Mouse (Mus musculus) midbrain, embryonic 11.5 days (tissue): Measurements from ENCODE around the gene Dazap2. TPM values are rescaled to one million over a fixed set of nuclear protein-coding genes. Genes with fewer than 3 reads are reported as not detected.

ENCODE experiments used
- ATAC-seq: fragments of 200-750 bp; cut with Nextera tagmentation; 2 replicates; pipeline ENCODE4 v1.8.0; 2017; ENCODE audit warnings: moderate TSS enrichment, moderate library complexity; ENCODE audit not compliant: low FRiP score
- DNase-seq: peaks from one replicate; pipeline ENCODE4 v3.0.0; 2015; ENCODE audit warnings: low spot score; ENCODE audit errors: missing footprints
- H3K27ac ChIP-seq: fragments of 300-500 bp; sonication (generic); 2 replicates; pipeline ENCODE4 v1.5.1; 2014; ENCODE audit warnings: low read depth, low read length
- H3K27me3 ChIP-seq: fragments of 300-500 bp; sonication (generic); 2 replicates; pipeline ENCODE4 v1.6.1; 2014; ENCODE audit warnings: mild to moderate bottlenecking, low read length, moderate library complexity, mixed read lengths; ENCODE audit not compliant: control insufficient read depth, insufficient read depth
- H3K36me3 ChIP-seq: fragments of 300-500 bp; sonication (generic); 2 replicates; pipeline ENCODE4 v1.6.1; 2014; ENCODE audit warnings: mild to moderate bottlenecking, low read length, moderate library complexity, mixed read lengths; ENCODE audit not compliant: control insufficient read depth, insufficient read depth
- H3K4me1 ChIP-seq: fragments of 300-500 bp; sonication (generic); 2 replicates; pipeline ENCODE4 v1.6.1; 2014; ENCODE audit warnings: low read length; ENCODE audit not compliant: control insufficient read depth, insufficient read depth
- H3K4me2 ChIP-seq: fragments of 300-500 bp; sonication (generic); 2 replicates; pipeline ENCODE4 v1.6.1; 2014; ENCODE audit warnings: mild to moderate bottlenecking, moderate library complexity
- H3K4me3 ChIP-seq: fragments of 300-500 bp; sonication (generic); 2 replicates; pipeline ENCODE4 v1.5.1; 2014; ENCODE audit warnings: low read depth, low read length
- H3K9ac ChIP-seq: fragments of 300-500 bp; sonication (generic); 2 replicates; pipeline ENCODE4 v1.6.1; 2014; ENCODE audit warnings: low read length
- H3K9me3 ChIP-seq: fragments of 300-500 bp; sonication (generic); 2 replicates; pipeline ENCODE4 v1.6.1; 2016; ENCODE audit warnings: low read length; ENCODE audit not compliant: control insufficient read depth
- WGBS: fragments of 180-500 bp; shearing (Covaris S2); extraction: QIAGEN DNeasy Blood & Tissue Kit; methylation state at CpG from one replicate; pipeline ENCODE4 v1.1.7; 2014; 5-methylcytosine and 5-hydroxymethylcytosine counted together
- polyA plus RNA-seq: library from polyadenylated mRNA; unstranded; fragments of >200 nt; fragmentation: Nextera tagmentation; extraction: Ambion mirVana; gene quantifications from 2 replicates; pipeline ENCODE4 v1.2.1, GENCODE M21; 2014

Gene Dazap2
- polyA plus RNA-seq = 258 and 272 TPM in 2 replicates

DNA sequence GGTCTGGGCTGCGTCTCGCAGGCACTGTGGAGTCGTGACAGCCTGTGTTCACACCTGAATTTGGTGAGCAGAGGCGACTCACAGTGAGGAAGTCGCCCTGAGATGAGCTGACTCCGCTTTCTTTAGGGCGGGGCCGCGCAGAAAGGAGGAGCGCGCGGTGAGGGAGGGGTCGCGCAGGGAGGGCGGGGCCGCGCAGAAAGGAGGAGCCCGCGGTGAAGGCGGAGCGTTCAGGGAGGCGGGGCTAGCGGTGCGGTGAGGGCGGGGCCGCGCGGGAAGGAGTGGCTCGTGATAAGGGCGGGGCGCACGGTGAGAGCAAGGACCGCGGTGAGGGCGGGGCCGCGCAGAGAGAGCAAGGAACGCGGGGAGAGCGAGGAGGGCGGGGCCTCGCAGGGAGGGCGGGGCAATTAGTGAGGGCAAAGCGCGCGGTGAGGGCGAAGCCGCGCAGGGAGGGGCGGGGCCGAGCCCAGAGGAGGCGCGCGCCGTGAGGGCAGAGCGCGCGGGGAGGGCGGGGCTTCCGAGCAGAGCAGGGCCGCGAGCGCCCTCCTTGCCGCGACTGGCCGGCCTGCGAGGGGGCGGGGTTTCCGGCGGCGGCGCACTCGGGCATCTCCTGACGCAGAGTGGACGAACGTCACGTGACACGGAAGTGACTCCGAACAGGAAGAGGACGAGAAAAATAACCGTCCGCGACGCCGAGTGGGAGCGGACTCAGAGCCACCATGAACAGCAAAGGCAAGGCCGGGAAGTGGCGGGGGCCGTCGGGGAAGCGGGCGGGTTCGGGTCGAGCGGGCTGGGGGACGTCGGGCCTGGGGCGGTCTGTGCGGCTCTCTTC lies at the start of gene Dazap2:
Gene Dazap2 (plus strand): TSS at position 354 of the 829 bp plus-strand sequence.
- no peaks in the 10 kb centered on the region for H3K9me3 ChIP-seq
- WGBS = under 1% methylated on average over 75 of the region's 99 CpGs
- H3K4me1 ChIP-seq = peaks cover 13% of the 10 kb centered on the region; the same call in 1 of the 2 replicates
- DNase-seq (peak; percentile 100), ATAC-seq (peak; percentile 88)
- H3K4me2 ChIP-seq = peak within 1 kb of the TSS; percentile 81
- no peaks in the 10 kb centered on the region for H3K27me3 ChIP-seq
- peak within 1 kb of the TSS; percentile 94 for H3K4me3 ChIP-seq
- H3K36me3 ChIP-seq = peaks cover 12% of the 10 kb centered on the region
- H3K9ac ChIP-seq = peak within 1 kb of the TSS; percentile 90
- peak within 1 kb of the TSS; percentile 93 for H3K27ac ChIP-seq

DNA sequence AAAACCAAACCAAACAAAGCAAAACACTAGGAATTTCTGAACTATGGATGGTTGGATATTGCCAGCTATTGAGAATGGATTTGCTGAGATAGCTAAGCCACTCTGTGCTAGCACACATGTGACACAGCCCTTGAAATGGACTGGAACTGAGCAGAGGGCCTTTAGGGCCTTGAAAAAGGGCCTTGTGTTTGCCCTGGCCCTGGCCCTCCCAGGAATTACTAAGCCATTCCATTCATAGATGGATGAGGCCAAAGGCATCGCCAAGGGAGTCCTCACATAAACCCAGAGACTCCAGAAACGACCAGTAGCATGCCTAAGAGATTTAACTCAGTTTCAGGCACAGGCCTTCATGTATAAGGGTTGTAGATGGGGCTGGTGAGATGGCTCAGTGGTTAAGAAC lies 48.6 kb upstream of the Dazap2 start:
- no peaks in the 10 kb centered on the region for H3K27me3 ChIP-seq
- 62% methylated on average over 2 of the region's 2 CpGs for WGBS

DNA sequence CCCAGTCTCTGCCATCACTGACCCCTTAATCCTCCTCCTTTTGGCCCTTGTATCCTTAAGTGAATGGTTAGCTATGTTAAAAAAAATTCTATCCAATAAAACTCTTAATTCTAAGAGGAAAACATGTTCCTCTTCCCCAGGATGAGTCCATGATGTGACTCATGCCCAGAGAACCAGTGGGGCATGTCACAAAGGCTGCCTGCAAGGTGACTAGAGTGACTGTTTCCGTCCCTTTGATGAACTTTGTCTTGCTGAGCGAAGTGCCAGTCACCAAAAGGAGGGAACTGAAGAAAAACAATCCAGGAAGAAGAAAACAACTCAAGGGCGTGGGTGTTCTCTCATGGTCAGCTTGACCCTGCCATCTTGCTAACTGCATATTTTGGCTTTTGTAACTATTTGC lies 45.9 kb upstream of the Dazap2 start:
- Histone ChIP-seq H3K9ac (no peak overlapping the region), H3K9me3 (no peaks in the 10 kb centered on the region), H3K27me3 (no peaks in the 10 kb centered on the region), H3K4me2 (no peak overlapping the region), H3K4me1 (no peaks in the 10 kb centered on the region), H3K36me3 (no peaks in the 10 kb centered on the region), H3K4me3 (no peak overlapping the region), H3K27ac (no peak overlapping the region)
- peak; percentile 35 for DNase-seq
- 62% methylated on average over 3 of the region's 3 CpGs for WGBS
- ATAC-seq = no peak

More for the DNA sequence above, 48.6 kb upstream of the Dazap2 start:
- no peak for ATAC-seq
- H3K4me1 ChIP-seq = no peaks in the 10 kb centered on the region
- no peak for DNase-seq
- no peak overlapping the region for H3K27ac ChIP-seq
- H3K9ac ChIP-seq = no peak overlapping the region
- no peaks in the 10 kb centered on the region for H3K36me3 ChIP-seq
- no peak overlapping the region for H3K4me2 ChIP-seq
- no peak overlapping the region for H3K4me3 ChIP-seq
- H3K9me3 ChIP-seq = no peaks in the 10 kb centered on the region

DNA sequence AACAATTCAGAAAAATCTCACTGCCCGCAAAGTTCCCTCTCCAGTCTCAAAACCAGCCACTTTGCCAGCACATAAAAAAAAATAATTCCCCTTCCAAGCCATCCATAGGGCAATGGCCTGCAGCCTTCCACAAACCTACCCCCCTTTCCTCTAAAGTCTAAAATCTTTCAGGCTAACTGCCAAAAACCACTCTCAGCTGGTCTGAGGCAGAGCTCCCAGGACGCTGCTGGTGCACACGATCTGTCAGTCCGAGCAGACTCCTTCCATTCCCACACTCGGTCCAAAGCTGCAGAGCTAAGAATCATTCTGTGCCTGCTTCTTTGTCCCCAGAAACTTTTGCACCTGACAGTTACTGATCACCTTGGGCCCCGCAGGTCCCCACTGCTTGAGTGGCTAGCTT lies 41.2 kb upstream of the Dazap2 start:
- no peak overlapping the region; the same call in 1 of the 2 replicates for H3K9ac ChIP-seq
- H3K4me1 ChIP-seq = no peaks in the 10 kb centered on the region
- no peak overlapping the region for H3K27ac ChIP-seq
- no peak for DNase-seq
- ATAC-seq = no peak
- peaks cover 5% of the 10 kb centered on the region; the same call in 1 of the 2 replicates for H3K36me3 ChIP-seq
- no peak overlapping the region for H3K4me3 ChIP-seq
- no peaks in the 10 kb centered on the region for H3K27me3 ChIP-seq
- H3K9me3 ChIP-seq = no peaks in the 10 kb centered on the region
- WGBS = 74% methylated on average over 6 of the region's 6 CpGs
- no peak overlapping the region for H3K4me2 ChIP-seq

DNA sequence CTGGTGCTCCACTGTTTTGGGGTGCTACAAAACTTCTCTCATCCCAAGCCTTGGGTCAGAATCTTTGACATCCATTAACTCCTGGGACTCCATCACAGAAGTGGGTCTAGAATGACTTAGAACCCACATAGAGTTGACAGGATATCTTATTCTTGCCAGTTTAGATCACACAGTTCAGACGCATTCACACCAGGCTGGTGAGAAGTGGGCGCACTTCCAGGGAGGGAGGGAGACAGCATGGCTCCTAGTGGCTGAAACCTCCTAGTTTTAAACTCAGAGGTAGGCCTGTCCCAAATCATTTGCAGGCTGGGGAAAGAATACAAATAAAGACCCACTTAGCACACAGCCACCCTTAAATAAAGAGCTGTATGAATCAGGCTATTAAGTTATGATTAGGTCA lies 40.8 kb upstream of the Dazap2 start:
- Histone ChIP-seq H3K4me1 (no peaks in the 10 kb centered on the region), H3K36me3 (peaks cover 5% of the 10 kb centered on the region; the same call in 1 of the 2 replicates), H3K4me2 (no peak overlapping the region), H3K9ac (no peak overlapping the region), H3K27me3 (no peaks in the 10 kb centered on the region), H3K27ac (no peak overlapping the region), H3K4me3 (no peak overlapping the region), H3K9me3 (no peaks in the 10 kb centered on the region)
- 83% methylated on average over 2 of the region's 2 CpGs for WGBS
- ATAC-seq = no peak
- no peak for DNase-seq

DNA sequence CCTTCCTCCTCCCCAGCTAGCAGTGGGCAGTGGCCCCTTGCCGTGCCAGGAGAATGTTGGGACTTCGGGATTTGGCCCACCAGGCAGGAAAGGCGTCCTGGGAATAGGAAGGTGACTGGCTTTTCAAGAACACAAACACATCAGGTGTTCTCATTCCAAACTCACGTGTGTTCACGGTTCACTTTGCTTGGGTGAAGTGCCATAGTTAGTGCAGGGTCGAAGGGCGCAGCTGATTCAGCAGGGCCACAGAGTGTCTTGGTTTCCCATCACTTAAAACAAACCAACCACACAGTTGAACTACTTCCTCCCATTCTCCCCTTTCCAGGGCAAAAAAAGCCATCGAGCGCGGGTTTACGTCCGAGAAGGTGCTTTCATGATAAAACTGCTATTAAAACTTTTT lies 39.8 kb upstream of the Dazap2 start:
- no peaks in the 10 kb centered on the region for H3K4me1 ChIP-seq
- no peaks in the 10 kb centered on the region for H3K27me3 ChIP-seq
- no peaks in the 10 kb centered on the region for H3K9me3 ChIP-seq
- no peak overlapping the region for H3K27ac ChIP-seq
- no peak overlapping the region for H3K9ac ChIP-seq
- WGBS = 80% methylated on average over 12 of the region's 12 CpGs
- H3K36me3 ChIP-seq = peaks cover 5% of the 10 kb centered on the region; the same call in 1 of the 2 replicates
- no peak for DNase-seq
- H3K4me3 ChIP-seq = no peak overlapping the region
- no peak for ATAC-seq
- H3K4me2 ChIP-seq = no peak overlapping the region

DNA sequence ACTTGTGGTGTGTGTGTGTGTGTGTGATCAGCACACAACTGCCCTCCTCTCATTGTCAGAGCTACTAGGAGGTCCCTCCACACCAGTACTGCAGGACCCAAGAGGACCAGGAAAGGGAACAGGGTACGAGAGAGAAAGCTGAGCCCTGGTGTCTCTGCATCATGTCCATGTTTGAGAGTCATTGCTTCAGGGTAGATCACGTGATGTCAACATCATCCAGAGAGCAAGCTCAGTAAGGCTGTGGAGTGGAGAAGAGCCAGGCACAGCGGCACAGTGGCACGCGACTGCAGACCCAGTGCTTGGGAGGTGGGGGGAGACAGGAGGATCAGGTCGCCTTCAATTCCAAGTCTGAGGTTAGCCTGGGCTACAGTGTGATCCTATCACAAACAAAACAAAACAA lies 38.8 kb upstream of the Dazap2 start:
- Histone ChIP-seq H3K27me3 (no peaks in the 10 kb centered on the region), H3K9me3 (no peaks in the 10 kb centered on the region), H3K9ac (no peak overlapping the region), H3K4me2 (no peak overlapping the region), H3K36me3 (peaks cover 5% of the 10 kb centered on the region; the same call in 1 of the 2 replicates), H3K4me3 (no peak overlapping the region), H3K4me1 (no peaks in the 10 kb centered on the region), H3K27ac (no peak overlapping the region)
- DNase-seq (no peak), ATAC-seq (no peak)
- WGBS = 86% methylated on average over 6 of the region's 6 CpGs

DNA sequence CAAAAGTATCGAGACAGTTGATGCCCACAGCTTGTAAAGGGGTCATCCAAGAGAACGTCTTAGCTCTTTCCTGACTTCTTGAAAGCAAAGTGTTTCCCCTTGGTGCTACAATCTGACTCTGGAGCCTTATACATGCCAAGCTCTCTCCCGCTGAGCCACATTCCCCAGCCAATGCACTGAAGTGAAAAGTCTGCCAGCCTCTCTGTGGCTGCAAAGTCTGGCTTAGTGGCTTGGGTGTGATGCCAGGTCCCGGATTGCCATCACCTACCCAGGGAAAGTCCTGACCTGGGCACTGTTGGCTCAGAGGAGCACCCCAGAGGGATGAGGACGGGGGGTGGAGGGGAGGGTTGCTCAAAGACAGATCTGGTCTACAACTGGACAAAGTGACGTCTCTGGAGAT lies 38.3 kb upstream of the Dazap2 start:
- Histone ChIP-seq H3K4me2 (no peak overlapping the region), H3K27me3 (no peaks in the 10 kb centered on the region), H3K36me3 (peaks cover 5% of the 10 kb centered on the region; the same call in 1 of the 2 replicates), H3K9me3 (no peaks in the 10 kb centered on the region), H3K4me3 (no peak overlapping the region), H3K9ac (no peak overlapping the region), H3K27ac (no peak overlapping the region), H3K4me1 (no peaks in the 10 kb centered on the region)
- ATAC-seq (no peak), DNase-seq (no peak)
- 79% methylated on average over 6 of the region's 6 CpGs for WGBS

DNA sequence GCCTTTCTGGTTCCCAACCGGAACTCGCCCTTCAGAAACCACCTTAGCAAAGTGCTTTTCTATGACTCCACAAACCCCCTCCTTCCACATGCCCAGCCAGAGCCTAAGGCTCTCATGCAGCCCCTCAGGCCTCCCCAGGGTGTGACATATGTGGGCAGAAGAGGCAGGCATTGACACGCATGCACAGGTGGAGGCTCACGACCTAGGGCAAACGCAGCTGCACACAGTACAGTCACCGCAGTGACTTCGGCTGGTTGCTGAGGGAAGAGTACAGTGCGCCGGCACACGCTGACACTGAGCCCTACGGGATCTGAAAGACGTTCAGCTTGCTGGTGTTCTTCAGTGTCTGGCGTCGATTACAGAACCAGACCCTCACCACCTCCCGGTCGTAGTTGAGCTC lies 37.2 kb upstream of the Dazap2 start:
- Histone ChIP-seq H3K36me3 (peaks cover 6% of the 10 kb centered on the region; the same call in 1 of the 2 replicates), H3K4me3 (no peak overlapping the region), H3K9me3 (no peaks in the 10 kb centered on the region), H3K4me2 (no peak overlapping the region), H3K4me1 (no peaks in the 10 kb centered on the region), H3K9ac (no peak overlapping the region), H3K27ac (no peak overlapping the region), H3K27me3 (no peaks in the 10 kb centered on the region)
- ATAC-seq (no peak), DNase-seq (no peak)
- 90% methylated on average over 16 of the region's 16 CpGs for WGBS
